ENCODE assay signal across 8 mouse cellular contexts in the genomic region with DNA sequence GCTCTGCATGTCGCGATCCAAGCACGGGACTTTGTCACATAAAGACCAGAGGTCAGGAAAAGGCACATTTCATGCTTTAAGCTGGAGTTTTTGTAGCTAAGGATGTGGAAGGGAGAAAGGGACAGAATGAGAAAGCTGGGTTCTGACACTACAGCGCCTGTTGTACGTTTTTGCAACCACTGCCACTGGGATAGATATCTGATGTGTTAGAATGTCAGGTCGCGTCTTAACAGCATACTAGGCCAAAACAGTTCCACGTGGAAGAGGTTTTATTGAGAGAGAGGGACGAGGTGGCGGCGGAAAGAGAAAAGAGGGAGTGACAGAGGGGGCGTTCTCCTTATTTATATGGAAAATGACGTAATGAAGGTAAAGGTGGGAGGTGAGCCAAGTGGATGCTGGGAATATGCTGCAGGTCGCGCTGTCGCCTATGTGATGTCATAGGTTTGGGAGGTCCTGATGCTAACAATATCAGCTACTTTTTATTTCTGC. TPM values are rescaled to one million over a fixed set of nuclear protein-coding genes. Genes with fewer than 3 reads are reported as not detected.
DNase-seq lines count a peak whose midpoint lies in the region; ATAC-seq lines count a peak whose summit lies in the region.

No protein-coding gene starts in this region.

- peak overlapping the region; percentile 71 for H3K4me3 ChIP-seq in hindbrain, embryonic 15.5 days
- H3K4me3 ChIP-seq in lung, embryonic 16.5 days (ENCODE audit: low read length) = peak overlapping the region; percentile 69
- peak overlapping the region; percentile 74 for H3K4me3 ChIP-seq in stomach, embryonic 16.5 days (replicated peaks; ENCODE audit: low read length)

- ATAC-seq in hindbrain, embryonic 15.5 days (ENCODE audit: low FRiP score, low read depth) = no peak
- no peak for ATAC-seq in lung, embryonic 16.5 days (ENCODE audit: low read depth)
- no peak for ATAC-seq in stomach, embryonic 16.5 days (ENCODE audit: insufficient read depth, low FRiP score)

- H3K9ac ChIP-seq in hindbrain, embryonic 15.5 days = peak overlapping the region; percentile 80
- H3K9ac ChIP-seq in lung, embryonic 16.5 days (ENCODE audit: low read length) = peak overlapping the region; percentile 85
- peak overlapping the region; percentile 91 for H3K9ac ChIP-seq in stomach, embryonic 16.5 days (ENCODE audit: low read length)

- peak; percentile 33 for DNase-seq in cerebellum, adult 11 months
- DNase-seq in cerebellum, postnatal 4 days (ENCODE audit: low spot score in 2 of 2) = no peak
- peak; percentile 6 for DNase-seq in urinary bladder, postnatal 25 days (ENCODE audit: low spot score)
- DNase-seq in urinary bladder, postnatal 36 days (ENCODE audit: low spot score in 2 of 2) = no peak
- DNase-seq in gastrocnemius, postnatal 10 days = no peak

- no peaks in the 10 kb centered on the region for H3K27me3 ChIP-seq in hindbrain, embryonic 15.5 days
- no peaks in the 10 kb centered on the region for H3K27me3 ChIP-seq in lung, embryonic 16.5 days (ENCODE audit: control insufficient read depth, insufficient read depth, low read depth, low read length)
- H3K27me3 ChIP-seq in stomach, embryonic 16.5 days (ENCODE audit: control insufficient read depth, insufficient read depth, low read length) = no peaks in the 10 kb centered on the region

- no peaks in the 10 kb centered on the region for H3K9me3 ChIP-seq in hindbrain, embryonic 15.5 days
- H3K9me3 ChIP-seq in lung, embryonic 16.5 days (ENCODE audit: control insufficient read depth, low read length) = no peaks in the 10 kb centered on the region
- H3K9me3 ChIP-seq in stomach, embryonic 16.5 days (replicated peaks; ENCODE audit: control insufficient read depth, low read length) = no peaks in the 10 kb centered on the region

- peak overlapping the region; percentile 92 for H3K27ac ChIP-seq in hindbrain, embryonic 15.5 days (replicated peaks)
- H3K27ac ChIP-seq in lung, embryonic 16.5 days (ENCODE audit: low read length) = peak overlapping the region; percentile 96
- peak overlapping the region; percentile 97 for H3K27ac ChIP-seq in stomach, embryonic 16.5 days (ENCODE audit: low read length)

- peak overlapping the region; percentile 83 for H3K4me2 ChIP-seq in hindbrain, embryonic 15.5 days
- H3K4me2 ChIP-seq in lung, embryonic 16.5 days (ENCODE audit: low read depth, low read length) = peak overlapping the region; percentile 94
- H3K4me2 ChIP-seq in stomach, embryonic 16.5 days (ENCODE audit: low read depth, low read length) = peak overlapping the region; percentile 98

- peaks cover 33% of the 10 kb centered on the region for H3K4me1 ChIP-seq in hindbrain, embryonic 15.5 days (replicated peaks)
- peaks cover 12% of the 10 kb centered on the region for H3K4me1 ChIP-seq in lung, embryonic 16.5 days (replicated peaks; ENCODE audit: control insufficient read depth, insufficient read depth, low read length)
- H3K4me1 ChIP-seq in stomach, embryonic 16.5 days (ENCODE audit: control insufficient read depth, insufficient read depth, low read length) = peaks cover 3% of the 10 kb centered on the region

- no peaks in the 10 kb centered on the region for H3K36me3 ChIP-seq in hindbrain, embryonic 15.5 days
- no peaks in the 10 kb centered on the region for H3K36me3 ChIP-seq in lung, embryonic 16.5 days (ENCODE audit: control insufficient read depth, insufficient read depth, low read length)
- no peaks in the 10 kb centered on the region; the same call in 1 of the 2 replicates for H3K36me3 ChIP-seq in stomach, embryonic 16.5 days (ENCODE audit: control insufficient read depth, insufficient read depth, low read length)

- 5% methylated on average over 16 of the region's 16 CpGs for WGBS in hindbrain, embryonic 15.5 days
- WGBS in lung, embryonic 16.5 days = 5% methylated on average over 16 of the region's 16 CpGs
- WGBS in stomach, embryonic 16.5 days = 6% methylated on average over 16 of the region's 16 CpGs

RNA-seq across cellular contexts. Expression of a gene that starts 0.7 kb away (rescaled TPM):
- polyA plus RNA-seq in hindbrain, embryonic 15.5 days (2015; fragmentation: Nextera tagmentation; extraction: Ambion mirVana) = 14.8 and 18.9 TPM in 2 replicates
- polyA plus RNA-seq in lung, embryonic 16.5 days (2015; fragmentation: Nextera tagmentation; extraction: Ambion mirVana) = 9.9 and 12.5 TPM in 2 replicates
- 10.7 and 11.8 TPM in 2 replicates for polyA plus RNA-seq in stomach, embryonic 16.5 days (2015; fragmentation: Nextera tagmentation; extraction: Ambion mirVana)
- 1 to 10 TPM; 1.7 to 3.2 TPM for total RNA-seq in gastrocnemius, postnatal 10 days (2021)

RNA-seq across cellular contexts. Expression of a gene that starts 1.1 kb away (rescaled TPM):
- polyA plus RNA-seq in hindbrain, embryonic 15.5 days (2015; fragmentation: Nextera tagmentation; extraction: Ambion mirVana) = 142 and 146 TPM in 2 replicates
- 88.1 and 95.2 TPM in 2 replicates for polyA plus RNA-seq in lung, embryonic 16.5 days (2015; fragmentation: Nextera tagmentation; extraction: Ambion mirVana)
- 149 and 167 TPM in 2 replicates for polyA plus RNA-seq in stomach, embryonic 16.5 days (2015; fragmentation: Nextera tagmentation; extraction: Ambion mirVana)
- total RNA-seq in gastrocnemius, postnatal 10 days (2021) = 10 to 100 TPM; 20.4 to 22.7 TPM

RNA-seq across cellular contexts. Expression of a gene that starts 23.4 kb away (rescaled TPM):
- polyA plus RNA-seq in hindbrain, embryonic 15.5 days (2015; fragmentation: Nextera tagmentation; extraction: Ambion mirVana) = not detected in 2 replicates
- polyA plus RNA-seq in lung, embryonic 16.5 days (2015; fragmentation: Nextera tagmentation; extraction: Ambion mirVana) = not detected in 2 replicates
- polyA plus RNA-seq in stomach, embryonic 16.5 days (2015; fragmentation: Nextera tagmentation; extraction: Ambion mirVana) = 0.25 and 0.34 TPM in 2 replicates
- 1 to 10 TPM; 1.3 to 1.8 TPM for total RNA-seq in gastrocnemius, postnatal 10 days (2021)

Comparison
In these comparisons a context has a peak if more than half of its experiments do, and no peak if none do; other contexts are left out.
1. DNase-seq: peak in cerebellum, adult 11 months (single experiment) and urinary bladder, postnatal 25 days (single experiment); none in cerebellum, postnatal 4 days (0 of 2), urinary bladder, postnatal 36 days (0 of 2) and gastrocnemius, postnatal 10 days (single experiment).
2. Peak in every context shown above with its lines, with median percentiles within 50 percentile points of each other: H3K27ac ChIP-seq, H3K4me2 ChIP-seq, H3K4me3 ChIP-seq and H3K9ac ChIP-seq.